Mouse (Mus musculus) bone marrow macrophage, adult 2 months (primary cell): ENCODE results near the gene L2hgdh.

ENCODE experiments used
- CTCF ChIP-seq: IDR thresholded peaks from 2 replicates; pipeline ENCODE4 v1.5.1; 2012; ENCODE audit warnings: low read depth, mild to moderate bottlenecking, low read length, moderate library complexity
- POLR2A ChIP-seq: IDR thresholded peaks from 2 replicates; pipeline ENCODE4 v1.6.1; 2012; ENCODE audit warnings: mild to moderate bottlenecking, low read depth, low read length, borderline replicate concordance

GRCm38 (mm10) chr12:69733923-69734322 lies 9.2 kb upstream of the L2hgdh start:
- TF ChIP-seq POLR2A (no peak), CTCF (no peak)
